Mouse (Mus musculus) granulocyte monocyte progenitor cell, adult 5-6 weeks (primary cell): ENCODE measurements around the gene Prkcd. TPM values are rescaled to one million over a fixed set of nuclear protein-coding genes. Genes with fewer than 3 reads are reported as not detected.

Experiments
- ATAC-seq: replicated peaks from 2 replicates; pipeline ENCODE4 v1.8.0; 2016; ENCODE audit warnings: mild to moderate bottlenecking, moderate TSS enrichment, inconsistent platforms; ENCODE audit not compliant: poor library complexity, severe bottlenecking
- total RNA-seq, 2 experiments: library from RNA; stranded (forward) in 1 of 2; stranded (reverse) in 1 of 2; fragments of 200-712, 200-1000 nt in 1 of 2; fragments of >200 nt in 1 of 2; fragmentation: Nextera tagmentation in 1 of 2; gene quantifications; 2 replicates each; pipeline ENCODE4 v1.2.3; 2014 to 2017

Prkcd gene
- total RNA-seq, 2 experiments from 2014 or later, result 113 to 158 TPM

DNA sequence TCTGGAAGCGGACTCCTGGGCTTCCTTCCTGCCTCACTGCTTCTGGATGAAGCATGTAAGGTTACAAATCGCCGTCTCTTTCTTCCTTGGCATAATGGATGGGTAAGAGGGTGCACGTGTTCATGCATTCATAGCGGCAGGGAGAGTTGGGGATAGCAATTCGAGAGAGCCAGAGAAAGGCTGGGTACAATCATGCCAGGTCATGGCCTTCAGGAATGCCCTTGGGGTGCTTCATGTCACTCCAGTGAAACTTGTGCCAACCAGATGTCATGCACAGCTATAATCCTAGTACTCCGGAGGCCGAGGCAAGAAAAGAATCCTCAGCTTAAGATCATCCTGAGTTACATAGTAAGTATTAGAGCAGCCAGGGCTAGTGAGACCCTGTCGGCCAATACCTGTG, 10.5 kb upstream of the Prkcd start:
- no peak for ATAC-seq

DNA sequence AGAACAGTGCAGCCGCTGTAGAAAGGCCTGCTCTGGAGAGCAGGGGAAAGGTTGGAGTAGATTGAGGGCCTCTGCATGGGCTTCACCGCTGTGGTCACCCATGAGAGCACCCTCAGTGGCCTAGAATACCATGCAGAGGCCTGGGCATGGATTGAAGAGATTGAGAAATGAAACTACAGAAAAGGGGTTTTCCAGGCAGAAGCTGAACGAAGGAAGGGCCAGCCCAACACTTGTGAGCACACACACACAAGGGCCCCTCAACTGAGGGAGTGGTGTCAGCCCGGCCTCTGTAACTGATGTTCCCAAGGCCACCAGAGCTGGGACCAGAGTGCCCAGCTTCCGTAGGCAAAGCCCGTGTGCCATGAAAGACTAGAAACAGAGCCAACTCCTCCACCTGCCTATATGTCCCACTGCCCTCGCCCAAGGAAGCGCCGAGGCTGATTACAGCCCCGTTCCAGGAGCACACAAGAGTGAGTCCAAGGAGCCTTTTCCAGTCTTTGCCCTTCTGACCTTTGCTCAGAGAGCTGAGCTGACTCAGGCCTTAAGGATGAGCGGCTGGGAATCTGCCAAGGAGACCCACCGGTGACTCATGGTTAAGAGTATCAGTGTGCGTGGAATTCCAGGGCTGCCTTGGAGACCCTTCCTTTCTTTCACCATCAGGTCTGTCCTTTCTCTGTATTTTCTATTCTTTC, 9.4 kb upstream of the Prkcd start:
- peak; percentile 38 for ATAC-seq

DNA sequence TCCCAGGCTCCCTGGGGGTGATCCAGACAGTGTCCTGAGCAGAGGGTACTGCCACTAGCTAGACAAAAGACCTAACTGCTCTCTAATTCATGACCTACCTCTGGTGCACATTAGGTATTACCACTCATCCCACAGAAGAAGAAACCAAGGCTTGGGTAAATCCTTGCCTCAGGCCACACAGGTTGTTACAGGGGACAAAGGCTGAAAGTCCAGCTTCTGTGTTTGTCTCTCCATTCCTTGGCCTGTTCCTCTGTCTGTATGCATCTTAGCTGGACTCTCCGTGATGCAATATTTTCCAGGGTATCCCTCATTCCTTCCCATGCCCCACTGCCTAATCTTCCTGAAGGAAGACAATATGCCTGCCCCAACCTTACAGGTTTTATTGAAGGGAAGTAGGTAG, 8.4 kb upstream of the Prkcd start:
- ATAC-seq, result no peak

DNA sequence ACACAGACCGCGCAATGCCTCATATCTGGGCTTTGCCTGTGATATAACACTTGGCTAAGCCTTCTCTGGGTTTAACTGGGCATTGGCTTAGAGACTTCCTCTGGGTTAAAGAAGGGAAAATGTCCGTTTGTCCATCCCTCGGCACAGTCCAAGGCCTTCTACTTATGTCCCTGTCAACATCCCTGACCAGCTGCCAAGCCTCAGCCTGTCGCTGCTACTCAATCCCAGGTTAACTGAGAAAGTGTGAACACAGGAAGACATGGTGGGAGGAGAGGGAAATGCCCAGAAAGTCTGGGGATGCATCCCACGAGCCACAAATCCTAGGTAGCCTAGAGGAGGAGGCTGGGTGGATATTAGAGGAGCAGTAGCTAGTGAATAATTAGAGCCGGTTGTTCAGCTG, 7.7 kb upstream of the Prkcd start:
- ATAC-seq, result no peak

DNA sequence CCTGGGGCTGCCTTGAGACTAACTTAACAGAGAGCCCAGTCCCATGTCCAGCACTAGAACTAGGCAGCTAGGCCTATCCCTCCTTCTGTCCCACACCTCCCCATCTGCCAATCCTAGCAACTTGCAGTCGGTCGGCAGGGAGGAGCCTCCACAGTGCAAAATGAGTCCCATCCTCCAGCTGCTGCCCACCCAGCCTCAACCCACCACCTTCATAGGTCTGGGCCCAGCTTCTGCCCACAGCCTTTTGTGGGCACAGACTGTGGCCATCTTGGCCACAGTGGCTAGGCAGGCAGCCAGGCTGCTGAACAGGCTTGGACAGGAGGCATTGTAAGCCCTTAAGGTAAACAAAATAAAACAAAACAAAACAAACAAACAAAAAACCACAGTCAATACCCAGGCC, 5.8 kb upstream of the Prkcd start:
- no peak for ATAC-seq

DNA sequence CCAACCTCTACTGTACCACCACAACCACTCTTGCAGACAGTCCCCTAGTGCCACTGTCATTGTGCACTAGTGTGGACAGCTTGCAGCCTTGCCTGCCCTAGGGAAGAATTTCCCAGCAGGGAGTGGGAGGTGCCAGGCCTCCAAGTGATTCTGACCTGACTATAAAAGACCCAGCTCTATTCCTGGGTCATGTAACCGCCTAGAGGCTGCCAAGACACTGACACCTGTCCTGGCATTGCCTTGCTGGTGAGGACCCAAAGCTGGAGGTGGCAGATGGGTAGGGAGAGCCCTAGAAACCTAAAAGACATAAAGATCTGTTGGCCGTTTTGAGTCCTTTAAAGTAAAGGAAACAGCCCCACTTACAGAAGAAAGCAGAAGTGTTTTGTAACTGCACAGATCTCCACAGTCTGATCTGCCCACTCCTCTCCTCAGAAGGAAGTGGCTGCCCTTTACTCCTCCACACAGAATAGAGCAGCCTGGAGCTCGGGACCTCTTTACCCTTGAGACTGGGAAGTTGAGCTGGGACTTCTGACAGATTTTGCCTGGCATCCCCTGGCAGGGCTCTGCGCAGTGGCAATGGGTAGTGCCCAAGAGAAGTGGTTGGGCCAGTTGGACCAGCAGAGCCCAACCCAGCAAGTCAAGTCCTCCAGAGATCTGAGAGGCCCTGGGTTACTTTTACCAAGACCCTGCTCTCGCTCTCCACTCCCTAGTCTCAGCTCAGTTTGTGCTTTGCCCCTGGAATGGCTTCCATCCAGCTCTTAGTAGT, 5.0 kb upstream of the Prkcd start:
- ATAC-seq, result peak; percentile 57

DNA sequence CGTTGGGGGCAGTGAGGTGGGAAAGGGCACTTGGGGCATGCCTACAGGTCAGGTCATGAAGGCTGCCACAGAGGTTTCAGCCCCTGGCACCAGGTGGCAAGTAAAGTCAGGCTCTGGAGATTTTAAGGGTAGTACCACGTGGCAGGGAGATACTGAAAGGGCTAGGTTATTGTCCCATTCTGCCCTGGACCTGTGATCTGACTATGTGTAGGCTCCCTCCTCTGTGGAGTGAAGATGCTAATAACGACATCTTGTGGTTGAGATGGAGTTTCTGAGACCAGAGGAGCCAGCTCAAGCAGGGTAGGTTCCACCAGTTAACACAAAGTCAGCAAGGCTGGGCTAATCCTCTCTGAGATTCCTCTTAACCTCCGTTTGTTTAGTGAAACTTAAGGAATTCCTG, 3.8 kb upstream of the Prkcd start:
- ATAC-seq, result no peak

DNA sequence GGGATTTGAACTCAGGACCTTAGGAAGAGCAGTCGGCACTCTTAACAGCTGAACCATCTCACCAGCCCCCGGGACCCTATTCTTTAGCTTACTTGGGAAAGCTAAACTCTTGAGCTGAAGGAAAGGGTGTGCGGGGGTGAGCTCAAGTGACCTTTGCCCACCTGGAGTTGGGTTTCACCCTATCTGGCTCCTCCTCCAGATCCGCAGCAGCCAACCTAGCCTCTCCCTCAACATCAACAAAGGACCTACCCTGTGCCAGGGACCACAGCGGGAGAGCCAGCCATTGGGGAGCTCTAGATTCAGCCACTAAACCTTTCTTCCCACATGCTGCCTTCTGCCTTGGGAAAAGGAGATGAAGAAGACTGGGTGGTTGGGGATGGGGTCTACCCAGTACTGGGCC, 2.2 kb upstream of the Prkcd start:
- ATAC-seq, result no peak

DNA sequence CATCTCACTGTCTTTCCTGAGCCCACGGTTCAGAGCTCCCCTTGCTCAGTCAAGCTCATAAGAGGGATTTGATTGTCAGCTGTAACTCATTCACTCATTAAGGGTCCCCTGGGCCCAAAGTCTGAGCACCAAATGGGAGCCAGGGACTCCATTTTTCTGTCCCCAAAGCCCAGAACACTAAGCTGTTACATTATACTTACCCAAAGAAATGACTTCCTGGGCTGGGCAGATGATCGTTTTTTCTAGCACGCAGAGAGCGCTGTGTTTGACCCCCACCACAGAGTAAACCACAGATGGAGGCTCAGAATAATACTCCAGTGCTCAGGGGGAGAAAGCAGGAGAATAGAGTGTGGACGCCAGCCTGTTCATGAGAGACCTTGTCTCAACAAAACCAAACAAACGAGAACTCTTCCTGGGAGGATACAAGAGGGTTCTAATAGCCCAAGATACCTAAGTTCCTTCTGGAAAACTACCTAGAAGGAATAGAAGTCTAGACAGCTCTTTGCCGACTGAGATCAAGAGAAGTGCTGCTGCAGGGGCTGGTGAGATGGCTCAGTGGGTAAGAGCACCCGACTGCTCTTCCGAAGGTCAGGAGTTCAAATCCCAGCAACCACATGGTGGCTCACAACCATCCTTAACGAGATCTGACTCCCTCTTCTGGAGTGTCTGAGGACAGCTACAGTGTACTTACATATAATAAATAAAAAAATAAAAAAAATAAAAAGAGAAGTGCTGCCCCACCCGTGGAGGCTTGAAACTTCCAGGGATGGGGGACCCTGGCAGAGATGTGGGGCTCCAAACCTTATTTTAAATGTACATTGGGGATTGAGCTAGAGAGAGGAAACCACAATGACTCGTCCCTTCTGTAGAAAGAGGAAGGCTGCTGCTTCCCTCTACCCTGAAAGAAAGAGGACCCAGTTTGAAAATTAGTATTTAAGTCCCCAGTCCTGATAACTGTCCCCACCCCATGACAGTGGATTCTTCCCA, 1.0 kb upstream of the Prkcd start:
- peak; percentile 54 for ATAC-seq

DNA sequence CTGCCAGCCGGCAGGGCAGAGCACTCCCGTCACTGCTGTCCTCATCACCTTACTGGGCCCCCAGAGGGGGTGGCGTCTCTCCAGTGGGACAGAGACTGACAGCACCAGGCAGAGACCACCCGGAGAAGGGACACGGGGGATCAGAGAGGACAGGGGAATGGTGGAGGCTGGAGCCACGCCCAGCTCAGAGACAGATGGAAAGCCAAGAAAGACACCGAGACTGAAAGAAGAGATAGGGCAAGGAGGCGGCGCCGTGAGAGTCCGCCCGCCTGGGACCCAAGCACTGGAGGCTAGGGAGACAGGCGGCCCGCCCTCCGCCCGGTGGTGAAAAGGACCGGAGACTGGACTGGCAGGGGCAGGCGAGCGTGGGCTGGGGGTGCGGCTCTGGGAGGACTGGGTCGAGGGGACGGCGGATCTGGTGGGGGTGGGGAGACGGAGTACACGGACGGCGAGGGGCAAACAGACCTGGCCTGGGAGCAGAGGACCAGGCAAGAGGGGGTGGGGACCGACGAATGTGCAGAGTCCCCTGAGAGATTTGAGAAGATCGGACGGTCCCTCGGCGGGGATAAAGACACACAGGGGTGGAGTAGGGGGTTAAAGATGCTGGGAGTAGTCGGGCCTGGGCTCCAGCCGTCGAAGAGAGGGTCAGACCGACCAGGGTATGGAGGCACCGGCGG, 741 bp downstream of the Prkcd start:
- ATAC-seq, result peak; percentile 10

DNA sequence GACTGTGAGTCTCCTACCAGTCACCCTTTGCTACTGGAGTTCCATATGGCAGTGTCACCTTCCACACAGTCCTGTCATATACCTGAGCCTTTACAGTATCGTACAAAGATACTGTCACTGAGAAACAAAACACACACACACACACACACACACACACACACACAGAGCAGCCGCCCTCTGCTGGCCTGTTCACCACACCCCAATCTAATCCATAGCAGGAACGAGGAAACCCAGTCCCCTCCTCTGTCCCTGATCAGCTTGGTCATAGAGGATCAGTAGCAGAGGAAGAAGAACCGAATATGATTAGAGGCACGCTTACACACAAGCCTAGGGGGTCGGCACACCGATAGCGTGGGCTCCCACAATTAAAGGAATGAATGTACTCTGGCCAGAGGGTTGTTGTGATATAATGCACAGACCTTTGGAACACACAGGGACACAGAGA, 1.7 kb downstream of the Prkcd start:
- 0 out of 2 replicates have a peak, but pooled peaks have one; percentile 5 for ATAC-seq

DNA sequence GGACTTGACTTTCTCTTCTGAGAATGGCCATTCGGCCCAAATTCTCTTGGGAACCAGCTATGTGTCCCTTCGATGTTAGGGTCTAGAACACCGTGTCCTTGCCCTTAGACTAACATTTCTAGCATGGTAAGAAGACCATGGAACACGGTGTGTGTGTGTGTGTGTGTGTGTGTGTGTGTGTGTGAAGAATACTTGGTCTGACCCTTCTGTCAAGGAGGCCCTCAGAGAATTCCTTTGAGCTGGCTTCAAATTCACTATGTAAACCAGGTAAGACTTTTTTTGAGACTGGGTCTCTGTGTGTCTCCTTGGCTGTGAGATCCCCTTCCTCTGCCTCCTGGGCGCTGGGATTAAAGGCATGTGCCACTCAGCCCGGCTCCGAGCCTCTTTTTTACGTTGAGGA, 3.5 kb downstream of the Prkcd start:
- ATAC-seq, result no peak

DNA sequence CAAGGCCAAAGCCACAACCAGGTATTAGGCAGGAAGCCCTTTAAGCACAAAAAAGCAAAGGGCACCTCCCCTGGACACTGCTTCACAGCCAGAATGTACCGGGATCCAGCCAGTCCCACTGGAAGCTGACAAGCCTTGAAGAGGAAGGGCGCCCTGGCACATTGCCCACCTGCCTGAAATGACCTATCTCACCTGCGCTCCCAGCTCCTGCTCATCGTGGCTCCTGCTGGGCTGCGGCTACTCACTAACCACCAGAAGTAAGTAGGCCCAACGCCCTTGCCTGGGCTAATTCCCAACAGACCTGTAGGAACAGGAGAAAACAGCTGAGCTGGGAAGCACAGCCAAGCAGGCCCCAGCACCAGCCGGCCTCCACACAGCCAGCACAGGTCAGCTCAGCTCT, 3.9 kb downstream of the Prkcd start:
- ATAC-seq, result no peak

DNA sequence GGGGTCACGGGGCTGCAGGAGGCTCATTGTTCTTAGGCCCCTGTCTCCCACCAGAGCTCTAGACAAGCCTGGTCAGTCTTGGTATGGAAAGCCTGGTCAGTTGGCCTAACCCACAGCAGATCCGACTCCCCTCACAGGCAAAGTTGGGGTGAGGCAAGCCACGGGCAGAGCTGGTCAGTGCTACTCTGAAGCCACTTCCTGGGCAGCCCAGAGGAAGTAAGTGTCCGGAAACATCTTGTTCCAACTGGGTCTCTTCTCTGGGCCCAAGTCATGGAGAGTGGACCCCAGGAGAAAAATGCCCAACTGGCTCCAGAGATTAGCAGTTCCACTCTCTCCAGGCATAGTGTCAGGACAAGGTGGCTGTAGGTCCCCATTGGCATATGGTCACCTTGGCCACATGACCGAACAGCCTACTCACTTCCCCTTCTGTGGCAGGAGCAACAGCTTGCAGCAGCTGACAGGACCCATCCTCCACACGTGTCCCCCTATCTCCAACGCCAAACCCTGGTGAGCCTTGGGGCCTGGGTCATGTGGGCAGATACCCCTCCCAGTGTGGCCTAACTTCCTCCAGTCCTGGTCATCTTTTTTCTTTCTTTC, 5.9 kb downstream of the Prkcd start:
- peak; percentile 71 for ATAC-seq

DNA sequence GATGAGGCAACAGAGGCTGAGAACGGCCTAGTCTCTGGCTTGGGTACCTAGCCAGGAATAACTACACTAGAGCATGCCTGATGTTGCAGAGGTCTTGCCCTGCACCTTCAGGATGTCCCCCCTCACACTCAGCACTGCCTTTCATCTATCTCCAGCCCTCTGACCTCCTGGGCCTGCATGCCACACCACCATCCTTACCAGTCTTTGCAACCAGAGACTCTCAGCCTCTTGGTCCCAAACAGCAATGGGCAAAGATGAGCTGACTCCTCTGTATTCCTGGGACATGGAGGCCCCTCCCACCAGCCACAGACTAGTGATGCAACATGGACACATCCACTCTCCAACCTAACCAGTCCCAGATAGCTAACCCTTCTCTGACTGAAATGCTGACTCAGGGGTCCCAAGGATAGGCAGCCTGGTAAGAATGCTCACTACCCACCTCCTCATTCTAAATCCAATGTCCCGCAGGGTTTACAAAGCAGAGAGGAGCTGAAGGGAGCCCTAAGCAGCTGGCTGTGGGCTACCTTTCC, 7.2 kb downstream of the Prkcd start:
- ATAC-seq, result peak; percentile 25

DNA sequence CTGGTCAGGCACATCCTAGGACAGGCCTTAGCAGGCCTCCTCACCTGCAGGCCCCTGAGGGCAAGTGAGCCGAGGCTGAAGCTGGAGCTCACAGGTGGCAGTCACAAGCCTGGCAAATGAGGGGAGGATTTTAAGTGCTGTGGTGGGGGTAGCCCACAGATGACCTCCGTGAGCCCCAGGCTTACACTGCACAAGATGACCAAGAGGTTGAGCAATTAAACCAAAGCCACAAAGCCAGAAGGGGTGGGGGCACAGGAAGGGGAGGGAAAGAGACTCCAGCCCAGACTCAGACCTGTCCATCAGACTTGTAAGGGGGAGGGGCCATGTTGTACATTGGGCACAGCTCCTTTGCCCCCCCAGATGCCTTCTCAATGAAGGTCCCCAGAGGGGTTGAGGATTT, 9.3 kb downstream of the Prkcd start:
- peak; percentile 50 for ATAC-seq

DNA sequence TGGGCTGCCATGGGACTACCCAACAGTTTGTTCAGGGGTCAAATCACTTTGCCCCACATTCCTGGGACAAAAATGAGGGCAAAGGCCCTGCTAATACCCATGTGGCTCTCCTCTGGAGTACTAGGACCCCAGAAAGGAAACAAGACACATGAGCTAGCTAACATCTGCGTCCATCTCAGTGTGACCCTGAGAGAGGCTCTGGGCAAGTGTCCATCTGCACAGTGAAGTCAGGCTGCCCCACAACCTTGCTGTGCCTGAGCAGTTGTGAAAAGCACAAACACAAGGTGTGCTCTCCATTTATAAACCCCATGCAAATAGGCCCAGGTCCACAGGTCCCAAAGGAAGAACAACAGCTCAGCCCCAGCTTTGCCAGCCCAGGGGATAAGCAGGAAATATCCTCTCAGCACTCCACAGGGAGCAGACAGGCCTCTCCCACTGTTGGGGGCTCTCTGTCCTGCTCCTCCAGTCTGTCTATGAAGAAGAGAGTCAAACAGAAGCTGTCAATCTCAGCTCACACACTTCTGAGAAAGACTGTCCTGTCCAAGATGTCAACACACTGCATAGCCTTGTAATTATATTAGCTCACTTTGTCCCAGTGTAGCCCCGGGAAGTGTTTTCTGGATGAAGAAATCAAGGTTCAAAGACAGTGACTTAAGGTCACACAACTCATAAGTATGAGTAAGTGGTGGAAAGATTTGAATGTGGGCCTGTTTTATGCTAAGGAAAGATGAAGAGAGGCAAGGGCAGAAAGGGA, 12.9 kb downstream of the Prkcd start:
- ATAC-seq, result no peak

DNA sequence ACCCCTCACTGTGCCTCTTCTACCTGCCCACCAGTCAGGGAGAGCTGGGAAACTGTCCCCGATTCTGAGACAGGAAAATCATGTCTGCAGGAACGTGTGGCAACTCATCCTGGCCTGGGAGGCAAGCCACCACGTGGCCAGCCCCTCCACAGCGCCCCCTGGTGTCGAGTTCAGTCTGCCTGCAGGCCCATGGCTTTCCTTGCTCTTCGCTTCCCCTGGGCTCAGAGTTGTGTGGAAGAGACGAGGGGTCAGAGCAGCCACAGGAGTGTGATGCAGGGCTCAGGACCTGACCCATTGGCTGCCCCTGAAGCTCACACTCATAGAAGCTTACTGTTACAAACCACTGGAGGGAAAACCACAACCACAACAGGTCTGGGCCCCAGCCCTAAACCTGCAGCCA, 13.5 kb downstream of the Prkcd start:
- peak; percentile 63 for ATAC-seq

DNA sequence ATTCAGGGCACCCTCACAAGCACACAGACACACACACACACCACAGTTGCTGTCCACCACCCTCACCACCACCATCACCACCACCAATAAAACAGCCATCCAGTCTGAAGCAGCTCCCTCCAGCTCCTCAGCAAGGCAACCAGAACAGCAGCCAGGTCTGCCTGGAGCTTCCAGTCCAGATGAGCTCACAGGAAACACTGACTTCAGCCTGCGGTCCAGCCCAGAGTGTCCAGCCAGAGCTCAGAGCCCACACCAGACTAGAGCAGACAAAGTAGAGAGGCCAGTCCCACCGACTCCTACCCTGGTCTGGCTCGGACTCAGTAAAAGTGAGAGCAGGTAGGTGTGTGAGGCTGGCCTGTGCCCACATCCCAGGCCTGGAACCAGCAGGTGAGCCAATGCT, 15.1 kb downstream of the Prkcd start:
- ATAC-seq, result no peak
